Mouse (Mus musculus) erythroblast, embryonic 14.5 days (primary cell): ENCODE results near the gene Tmem109.

Experiments used
- GATA1 ChIP-seq: IDR thresholded peaks from 2 replicates; pipeline ENCODE4 v1.6.1; 2012; ENCODE audit warnings: low read length, inconsistent platforms, mixed read lengths
- TAL1 ChIP-seq: IDR thresholded peaks from 3 replicates; pipeline ENCODE4 v1.6.1; 2012; ENCODE audit warnings: low read length, inconsistent platforms, mixed read lengths

DNA sequence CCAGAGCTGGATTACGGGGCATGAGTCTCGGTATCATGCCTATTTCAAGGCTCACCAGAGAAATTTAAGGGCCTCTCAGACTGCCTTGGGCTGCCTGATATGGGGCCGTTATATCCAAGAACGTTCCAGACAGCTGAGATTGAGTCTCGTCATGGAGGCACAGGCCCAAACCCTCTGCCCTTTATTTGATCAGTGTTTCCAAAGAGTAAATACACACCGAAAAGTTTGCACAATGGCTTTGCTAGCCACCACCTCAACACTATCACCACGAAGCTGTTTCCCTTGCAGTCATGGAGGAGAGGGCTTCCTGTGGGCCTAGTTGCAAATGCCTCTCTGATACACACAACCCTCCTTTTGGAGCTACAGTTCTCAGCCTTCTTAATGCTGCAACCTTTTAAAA, 57.7 kb downstream of the Tmem109 start:
- TF ChIP-seq TAL1 (no peak), GATA1 (no peak)
